Mouse (Mus musculus): ENCODE results near the gene Psg19. TPM values are rescaled to one million over a fixed set of nuclear protein-coding genes. Genes with fewer than 3 reads are reported as not detected.

The Psg19 gene
- polyA plus RNA-seq, 2 experiments: not detected

DNA sequence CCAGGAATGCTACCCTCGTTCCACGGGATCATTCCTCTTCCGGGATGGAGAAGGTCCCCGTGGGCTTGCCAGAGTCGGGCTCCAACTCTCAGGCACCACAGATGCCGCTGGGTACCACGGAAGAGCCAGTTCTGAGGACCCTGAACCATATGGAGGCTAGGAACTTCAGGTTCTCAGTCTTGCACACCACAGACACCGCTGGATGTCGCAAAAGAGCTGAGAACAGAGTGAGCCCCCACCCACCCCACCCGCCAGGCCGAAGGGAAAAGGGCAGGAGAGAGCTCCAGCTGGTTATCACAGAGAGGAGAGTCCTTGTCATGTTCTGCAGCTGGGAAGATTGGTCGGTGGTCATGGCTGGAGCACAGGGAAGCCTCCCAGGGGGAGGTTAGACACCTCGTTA, 34.0 kb upstream of the Psg19 start:
- Histone ChIP-seq H3K36me3 (replicated peaks; ENCODE audit: control insufficient read depth, insufficient read depth, low read depth) (no peaks in the 10 kb centered on the region), H3K9ac (replicated peaks) (no peak overlapping the region), H3K4me2 (ENCODE audit: low read depth) (no peak overlapping the region), H3K4me3 (ENCODE audit: insufficient read depth in 1 of 2, low read depth in 2 of 2, low read length in 2 of 2) (no peak overlapping the region), H3K27ac (no peak overlapping the region), H3K9me3 (ENCODE audit: control insufficient read depth, low read length) (no peaks in the 10 kb centered on the region), H3K27me3 (ENCODE audit: control insufficient read depth, insufficient read depth, low read length) (no peaks in the 10 kb centered on the region), H3K4me1 (replicated peaks; ENCODE audit: control insufficient read depth in 2 of 2, insufficient read depth in 2 of 2, low read length in 1 of 2) (0 out of 4 replicates have a peak, but pooled peaks cover 0 to 1% of the 10 kb centered on the region in 2 experiments)
- WGBS (ENCODE audit: insufficient replicate concordance): 32% methylated on average over 13 of the region's 13 CpGs
- TF ChIP-seq CTCF (IDR thresholded peaks at IDR 0.05; ENCODE audit: low read depth) (no peak), EP300 (IDR thresholded peaks at IDR 0.05; ENCODE audit: low read depth) (no peak)
- DNase-seq (ENCODE audit: low read depth in 3 of 3, low spot score in 3 of 3) (no peak), ATAC-seq (ENCODE audit: insufficient read depth) (no peak)

GRCm38 (mm10) chr7:18829545-18829944, 31.2 kb upstream of the Psg19 start:
- H3K9me3 ChIP-seq (ENCODE audit: control insufficient read depth, low read length): no peaks in the 10 kb centered on the region

GRCm38 (mm10) chr7:18828592-18828991, 30.3 kb upstream of the Psg19 start:
- 55% methylated on average over 9 of the region's 9 CpGs for WGBS (ENCODE audit: insufficient replicate concordance)
- H3K36me3 ChIP-seq (replicated peaks; ENCODE audit: control insufficient read depth, insufficient read depth, low read depth): no peaks in the 10 kb centered on the region
- TF ChIP-seq CTCF (IDR thresholded peaks at IDR 0.05; ENCODE audit: low read depth): peak; percentile 41; the same call in 1 of the 2 replicates
- TF ChIP-seq EP300 (IDR thresholded peaks at IDR 0.05; ENCODE audit: low read depth): no peak
- no peak for DNase-seq (ENCODE audit: low read depth in 3 of 3, low spot score in 3 of 3)
- H3K9ac ChIP-seq (replicated peaks): no peak overlapping the region
- no peak overlapping the region for H3K4me2 ChIP-seq (ENCODE audit: low read depth)
- H3K9me3 ChIP-seq (ENCODE audit: control insufficient read depth, low read length): no peaks in the 10 kb centered on the region
- H3K27me3 ChIP-seq (ENCODE audit: control insufficient read depth, insufficient read depth, low read length): no peaks in the 10 kb centered on the region
- H3K27ac ChIP-seq: no peak overlapping the region
- H3K4me1 ChIP-seq (replicated peaks; ENCODE audit: control insufficient read depth in 2 of 2, insufficient read depth in 2 of 2, low read length in 1 of 2): 0 out of 4 replicates have a peak, but pooled peaks cover 0 to 1% of the 10 kb centered on the region in 2 experiments
- ATAC-seq (ENCODE audit: insufficient read depth): no peak
- no peak overlapping the region for H3K4me3 ChIP-seq (ENCODE audit: insufficient read depth in 1 of 2, low read depth in 2 of 2, low read length in 2 of 2)

More at GRCm38 (mm10) chr7:18829545-18829944, 31.2 kb upstream of the Psg19 start:
- Histone ChIP-seq H3K36me3 (replicated peaks; ENCODE audit: control insufficient read depth, insufficient read depth, low read depth) (no peaks in the 10 kb centered on the region), H3K4me3 (ENCODE audit: insufficient read depth in 1 of 2, low read depth in 2 of 2, low read length in 2 of 2) (no peak overlapping the region), H3K4me1 (replicated peaks; ENCODE audit: control insufficient read depth in 2 of 2, insufficient read depth in 2 of 2, low read length in 1 of 2) (0 out of 4 replicates have a peak, but pooled peaks cover 0 to 1% of the 10 kb centered on the region in 2 experiments), H3K4me2 (ENCODE audit: low read depth) (no peak overlapping the region), H3K27ac (no peak overlapping the region), H3K27me3 (ENCODE audit: control insufficient read depth, insufficient read depth, low read length) (no peaks in the 10 kb centered on the region), H3K9ac (replicated peaks) (no peak overlapping the region)
- DNase-seq (ENCODE audit: low read depth in 3 of 3, low spot score in 3 of 3) (no peak), ATAC-seq (ENCODE audit: insufficient read depth) (no peak)
- WGBS (ENCODE audit: insufficient replicate concordance): 74% methylated on average over 7 of the region's 7 CpGs
- TF ChIP-seq CTCF (IDR thresholded peaks at IDR 0.05; ENCODE audit: low read depth) (no peak), EP300 (IDR thresholded peaks at IDR 0.05; ENCODE audit: low read depth) (no peak)

DNA sequence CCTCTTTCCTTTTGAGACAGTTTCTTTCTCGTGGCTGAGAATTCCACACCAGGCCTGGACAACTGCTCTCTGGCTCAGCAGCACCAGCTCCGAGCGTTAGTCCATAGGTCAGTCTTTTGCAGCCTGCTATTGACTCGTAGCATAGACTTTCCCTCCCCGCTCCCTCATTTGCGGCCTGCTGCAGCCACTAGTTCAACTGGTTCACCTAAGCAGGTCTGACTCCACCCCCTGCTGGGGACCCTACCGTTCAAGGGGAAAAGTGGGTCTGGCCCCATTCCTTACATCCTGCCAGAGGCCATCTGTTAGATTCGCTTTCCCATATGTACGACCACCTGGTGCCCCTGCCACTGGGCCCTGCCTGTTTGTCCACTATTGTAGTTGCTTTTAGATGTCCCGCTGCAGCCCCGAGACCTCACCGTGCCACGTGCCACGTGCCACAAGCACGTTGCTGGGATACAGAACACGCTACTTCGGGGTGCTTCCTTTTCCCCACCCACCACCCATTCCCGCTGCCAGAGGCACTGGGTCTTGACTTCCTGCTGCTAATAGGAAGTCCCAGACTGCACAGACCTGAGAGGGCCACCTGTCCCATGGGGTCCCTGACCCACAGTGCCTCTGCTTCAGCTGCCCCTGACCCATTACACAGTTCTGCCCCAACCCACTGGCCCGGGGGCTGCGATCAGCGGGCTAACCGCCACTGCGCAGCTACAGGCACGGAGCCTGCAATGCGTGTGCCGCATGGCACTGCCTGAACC, 29.6 kb upstream of the Psg19 start:
- Histone ChIP-seq H3K9me3 (ENCODE audit: control insufficient read depth, low read length) (no peaks in the 10 kb centered on the region), H3K4me2 (ENCODE audit: low read depth) (no peak overlapping the region), H3K36me3 (replicated peaks; ENCODE audit: control insufficient read depth, insufficient read depth, low read depth) (no peaks in the 10 kb centered on the region), H3K9ac (replicated peaks) (no peak overlapping the region), H3K4me1 (replicated peaks; ENCODE audit: control insufficient read depth in 2 of 2, insufficient read depth in 2 of 2, low read length in 1 of 2) (0 out of 4 replicates have a peak, but pooled peaks cover 0 to 1% of the 10 kb centered on the region in 2 experiments), H3K27ac (no peak overlapping the region), H3K27me3 (ENCODE audit: control insufficient read depth, insufficient read depth, low read length) (no peaks in the 10 kb centered on the region), H3K4me3 (ENCODE audit: insufficient read depth in 1 of 2, low read depth in 2 of 2, low read length in 2 of 2) (no peak overlapping the region)
- WGBS (ENCODE audit: insufficient replicate concordance): 62% methylated on average over 26 of the region's 26 CpGs
- no peak for DNase-seq (ENCODE audit: low read depth in 3 of 3, low spot score in 3 of 3)
- no peak for ATAC-seq (ENCODE audit: insufficient read depth)
- no peak for TF ChIP-seq EP300 (IDR thresholded peaks at IDR 0.05; ENCODE audit: low read depth)
- TF ChIP-seq CTCF (IDR thresholded peaks at IDR 0.05; ENCODE audit: low read depth): no peak

GRCm38 (mm10) chr7:18821507-18821906, 23.2 kb upstream of the Psg19 start, which contains the start of gene Psg17:
Gene Psg17 (minus strand): TSS chr7:18821607.
- 38% methylated on average over 3 of the region's 3 CpGs for WGBS (ENCODE audit: insufficient replicate concordance)
- Histone ChIP-seq H3K4me2 (ENCODE audit: low read depth) (no peak within 1 kb of the TSS), H3K36me3 (replicated peaks; ENCODE audit: control insufficient read depth, insufficient read depth, low read depth) (no peaks in the 10 kb centered on the region), H3K9me3 (ENCODE audit: control insufficient read depth, low read length) (no peaks in the 10 kb centered on the region), H3K4me3 (ENCODE audit: insufficient read depth in 1 of 2, low read depth in 2 of 2, low read length in 2 of 2) (no peak within 1 kb of the TSS), H3K27ac (no peak within 1 kb of the TSS), H3K9ac (replicated peaks) (no peak within 1 kb of the TSS), H3K4me1 (replicated peaks; ENCODE audit: control insufficient read depth in 2 of 2, insufficient read depth in 2 of 2, low read length in 1 of 2) (no peaks in the 10 kb centered on the region), H3K27me3 (ENCODE audit: control insufficient read depth, insufficient read depth, low read length) (no peaks in the 10 kb centered on the region)
- DNase-seq (ENCODE audit: low read depth in 3 of 3, low spot score in 3 of 3): no peak
- no peak for ATAC-seq (ENCODE audit: insufficient read depth)
- TF ChIP-seq EP300 (IDR thresholded peaks at IDR 0.05; ENCODE audit: low read depth): no peak
- TF ChIP-seq CTCF (IDR thresholded peaks at IDR 0.05; ENCODE audit: low read depth): no peak
